Mouse (Mus musculus) granulocyte monocyte progenitor cell, adult 5-6 weeks (primary cell): ENCODE measurements around the gene Pfn1. TPM values are rescaled to one million over a fixed set of nuclear protein-coding genes. Genes with fewer than 3 reads are reported as not detected.

Source experiments
- ATAC-seq: replicated peaks from 2 replicates; pipeline ENCODE4 v1.8.0; 2016; ENCODE audit warnings: mild to moderate bottlenecking, moderate TSS enrichment, inconsistent platforms; ENCODE audit not compliant: poor library complexity, severe bottlenecking
- total RNA-seq, 2 experiments: library from RNA; stranded (forward) in 1 of 2; stranded (reverse) in 1 of 2; fragments of 200-712, 200-1000 nt in 1 of 2; fragments of >200 nt in 1 of 2; fragmentation: Nextera tagmentation in 1 of 2; gene quantifications; 2 replicates each; pipeline ENCODE4 v1.2.3; 2014 to 2017

Pfn1 gene
- total RNA-seq, 2 experiments from 2014 or later: 461 to 1,364 TPM

- ATAC-seq: no peak
Observed at GRCm38 (mm10) chr11:70641241-70641640, 13.2 kb downstream of the Pfn1 start.

DNA sequence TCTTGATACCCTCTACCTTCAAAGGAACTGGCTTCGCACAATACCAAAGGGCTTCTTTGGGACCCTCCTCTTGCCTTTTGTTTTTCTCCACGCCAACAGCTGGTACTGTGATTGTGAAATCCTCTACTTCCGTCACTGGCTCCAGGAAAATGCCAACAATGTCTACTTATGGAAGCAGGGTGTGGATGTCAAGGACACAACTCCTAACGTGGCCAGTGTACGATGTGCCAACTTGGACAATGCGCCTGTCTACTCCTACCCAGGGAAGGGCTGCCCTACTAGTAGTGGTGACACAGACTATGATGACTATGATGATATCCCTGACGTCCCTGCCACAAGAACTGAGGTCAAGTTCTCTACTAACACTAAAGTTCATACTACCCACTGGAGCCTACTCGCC lies 14.5 kb downstream of the Pfn1 start:
- ATAC-seq: no peak; the same call in 1 of the 2 replicates

GRCm38 (mm10) chr11:70638714-70639278 lies 15.6 kb downstream of the Pfn1 start, which contains the start of gene Gp1ba:
Gene Gp1ba (plus strand): TSS chr11:70639122.
- ATAC-seq: peak; percentile 25; the same call in 1 of the 2 replicates

GRCm38 (mm10) chr11:70638293-70638692 lies 16.2 kb downstream of the Pfn1 start:
- ATAC-seq: no peak

DNA sequence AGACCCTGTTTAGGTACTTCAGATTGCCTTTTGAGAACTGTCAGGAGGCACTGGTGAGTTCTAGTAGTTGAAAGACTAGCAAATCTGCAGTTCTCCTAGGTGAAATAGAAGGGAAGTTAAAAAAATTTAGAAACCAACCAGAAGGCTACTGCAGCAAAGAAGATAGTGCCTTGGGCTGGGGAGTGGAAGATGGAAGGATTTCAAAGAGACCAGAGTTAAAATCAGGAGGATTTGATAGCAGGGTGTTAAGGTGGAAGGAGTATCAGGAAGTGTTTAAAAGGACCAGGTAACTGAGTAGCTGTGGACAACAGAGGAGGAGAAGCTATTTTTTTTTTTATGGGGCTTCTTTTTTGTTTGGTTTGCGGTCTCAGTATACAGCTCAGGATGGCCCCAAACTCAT lies 16.7 kb downstream of the Pfn1 start:
- no peak for ATAC-seq

DNA sequence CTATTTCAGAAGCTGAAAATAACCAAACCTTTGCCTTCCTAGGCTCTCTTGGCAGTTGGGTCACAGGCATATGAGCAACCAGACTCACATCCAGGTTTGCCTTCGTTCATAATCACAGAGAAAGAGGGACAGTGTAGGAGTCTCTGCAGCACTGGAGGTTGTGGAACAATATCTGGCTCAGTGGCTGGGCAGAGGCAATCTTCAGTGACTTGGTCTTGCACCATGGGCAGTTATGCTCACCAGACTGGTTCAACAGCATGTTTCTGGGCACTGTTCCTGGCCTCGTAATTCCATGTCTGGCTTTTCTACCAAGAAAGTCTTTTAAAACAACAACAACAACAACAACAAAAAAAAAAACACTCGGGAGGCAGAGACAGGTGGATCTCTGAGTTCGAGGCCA lies 18.8 kb downstream of the Pfn1 start:
- ATAC-seq: no peak

GRCm38 (mm10) chr11:70630129-70630528 lies 24.3 kb downstream of the Pfn1 start:
- 0 out of 2 replicates have a peak, but pooled peaks have one; percentile 12 for ATAC-seq

- 0 out of 2 replicates have a peak, but pooled peaks have one; percentile 25 for ATAC-seq
Observed at GRCm38 (mm10) chr11:70629557-70629956, 24.9 kb downstream of the Pfn1 start.

DNA sequence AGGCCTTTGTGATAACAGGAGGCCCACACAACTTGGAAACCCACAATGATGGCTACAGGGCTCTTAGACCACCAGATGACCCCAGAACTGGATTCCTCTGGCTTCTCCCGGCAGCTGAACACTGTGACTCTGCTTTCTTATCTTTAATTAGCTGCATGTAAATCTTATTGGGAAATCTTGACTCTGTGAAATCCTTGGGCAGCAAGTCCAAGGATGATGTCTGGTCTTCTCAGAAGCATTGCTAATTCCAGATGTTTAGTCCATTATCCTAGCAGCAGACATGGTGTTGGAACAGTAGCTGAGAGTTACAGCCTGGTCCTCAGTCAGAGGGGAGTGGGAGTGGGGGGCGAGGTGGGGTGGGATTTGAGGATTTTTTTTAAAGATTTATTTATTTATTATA lies 26.0 kb downstream of the Pfn1 start:
- ATAC-seq: no peak

DNA sequence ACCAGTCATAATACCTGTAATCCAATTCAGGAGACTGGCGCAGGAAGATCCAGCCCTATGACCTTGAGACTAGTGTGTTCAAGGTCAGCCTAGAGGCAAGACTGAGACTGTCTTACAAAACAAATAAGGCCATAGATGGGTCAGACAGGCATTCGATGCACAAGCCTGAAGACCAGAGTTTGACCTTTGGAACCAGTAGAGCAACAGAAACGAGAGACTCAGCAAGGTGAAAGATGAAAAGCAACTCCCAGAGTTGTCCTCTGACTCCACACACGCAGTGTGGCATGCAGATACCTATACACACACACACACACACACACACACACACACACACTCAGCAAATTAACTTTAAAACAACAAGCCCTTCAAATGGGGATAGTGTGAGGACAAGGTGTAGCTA lies 27.6 kb downstream of the Pfn1 start:
- no peak for ATAC-seq

GRCm38 (mm10) chr11:70625473-70625872 lies 29.0 kb downstream of the Pfn1 start:
- peak; percentile 85 for ATAC-seq

DNA sequence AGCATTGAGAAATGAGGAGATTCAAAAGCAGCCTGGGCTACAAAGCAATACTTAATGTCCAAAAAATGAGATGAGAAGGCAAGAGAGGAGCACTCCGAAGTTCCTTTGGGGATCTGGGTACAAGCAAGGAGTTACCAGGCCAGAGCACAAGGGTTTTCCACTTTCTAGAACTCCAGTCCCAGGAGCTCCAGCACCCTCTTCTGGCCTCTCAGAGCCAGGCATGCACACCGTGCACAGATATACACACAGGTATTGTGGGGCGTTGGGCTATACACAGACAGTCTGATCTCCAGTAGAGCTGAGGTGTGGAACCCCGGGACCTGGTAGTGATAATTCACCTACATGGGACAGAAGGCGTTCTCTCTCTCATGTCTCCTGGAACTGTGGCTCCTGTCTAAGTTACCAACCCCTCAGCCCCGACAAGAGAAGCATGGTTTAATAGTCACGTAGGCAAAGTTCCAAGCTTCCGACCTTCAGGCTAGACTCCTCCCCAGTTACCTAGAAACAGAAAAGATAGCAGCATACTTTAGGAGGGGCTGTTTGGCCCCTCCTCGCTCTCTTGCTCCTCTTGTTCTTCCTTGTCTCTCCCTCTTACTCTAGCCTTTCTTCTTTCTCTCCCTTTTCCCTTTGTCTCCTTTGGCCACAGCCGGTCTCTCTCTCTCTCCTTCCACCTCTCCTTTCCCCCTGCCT lies 31.2 kb downstream of the Pfn1 start:
- no peak for ATAC-seq

DNA sequence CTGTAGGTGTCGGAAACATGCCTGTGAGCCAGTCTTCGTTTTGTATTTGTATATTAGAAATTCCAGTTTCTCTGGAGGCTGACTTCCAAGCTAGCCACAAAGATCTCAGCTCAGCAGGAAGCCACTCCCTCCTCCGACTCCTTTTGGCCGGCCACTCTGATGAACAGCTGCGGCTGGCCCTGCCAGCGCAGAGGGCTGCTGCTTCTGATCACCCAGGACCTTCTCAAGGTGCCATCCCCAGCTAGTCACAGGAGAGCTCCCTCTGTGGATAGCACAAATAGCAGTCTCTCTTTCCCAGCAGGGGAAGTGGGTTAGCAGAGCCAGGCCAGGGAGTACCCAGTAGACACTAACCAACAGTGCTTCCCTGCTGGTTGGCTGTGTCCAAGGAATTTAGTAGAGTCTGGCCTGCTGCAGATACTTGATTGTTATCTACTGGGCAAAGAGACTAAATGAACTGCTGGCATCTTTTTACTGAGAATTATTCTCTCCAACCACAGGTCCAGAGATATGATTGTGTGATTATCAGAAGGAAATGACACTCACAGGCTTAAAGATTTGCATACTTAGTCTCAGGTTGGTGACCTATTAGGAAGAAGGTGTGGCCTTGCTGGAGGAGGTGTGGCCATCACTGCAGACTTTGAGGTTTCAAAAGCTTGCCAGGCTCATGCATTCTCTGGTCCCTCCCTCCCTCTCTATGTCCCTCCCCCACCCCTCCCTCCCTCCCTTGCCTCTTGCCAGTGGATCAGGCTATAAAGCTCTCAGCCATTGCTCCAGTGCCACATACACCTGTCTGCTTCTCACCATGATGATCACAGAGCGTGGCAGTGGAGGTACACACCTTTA lies 32.3 kb downstream of the Pfn1 start:
- ATAC-seq: peak; percentile 45

GRCm38 (mm10) chr11:70619101-70619500 lies 35.3 kb downstream of the Pfn1 start, which contains the start of gene Chrne:
Gene Chrne (minus strand): TSS chr11:70619216.
- no peak for ATAC-seq

DNA sequence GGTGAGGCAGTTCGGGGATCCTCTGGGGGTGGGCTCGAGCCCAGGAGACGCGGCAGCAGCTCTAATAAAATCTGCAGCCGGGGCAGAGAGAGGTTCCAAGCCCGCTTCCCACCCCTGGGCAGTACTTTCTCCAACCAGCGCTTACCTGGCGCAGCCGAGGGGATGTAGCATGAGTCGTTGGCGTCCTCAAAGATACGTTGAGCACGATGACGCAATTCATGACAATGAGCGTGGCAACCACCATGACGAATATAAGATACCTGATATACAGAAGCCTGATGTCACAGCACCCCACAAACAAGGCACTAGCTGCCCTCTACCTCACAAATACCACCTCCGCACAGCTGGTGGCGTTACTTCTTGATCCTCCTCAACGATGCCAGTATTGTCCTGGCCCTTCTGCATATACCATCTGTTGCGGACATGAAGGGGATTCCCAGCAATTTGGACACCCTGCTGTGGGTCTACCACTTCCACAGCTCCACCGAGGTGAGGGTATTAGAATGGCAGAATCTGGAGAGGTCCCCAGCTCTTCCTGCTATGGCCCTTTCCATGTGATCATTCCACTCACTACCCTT lies 38.8 kb downstream of the Pfn1 start, which contains the start of gene 4930544D05Rik:
Gene 4930544D05Rik (plus strand): TSS at position 333 of the 578 bp plus-strand sequence.
- peak; percentile 35 for ATAC-seq

- ATAC-seq: peak; percentile 90
Observed at GRCm38 (mm10) chr11:70615074-70615473, 39.4 kb downstream of the Pfn1 start.

DNA sequence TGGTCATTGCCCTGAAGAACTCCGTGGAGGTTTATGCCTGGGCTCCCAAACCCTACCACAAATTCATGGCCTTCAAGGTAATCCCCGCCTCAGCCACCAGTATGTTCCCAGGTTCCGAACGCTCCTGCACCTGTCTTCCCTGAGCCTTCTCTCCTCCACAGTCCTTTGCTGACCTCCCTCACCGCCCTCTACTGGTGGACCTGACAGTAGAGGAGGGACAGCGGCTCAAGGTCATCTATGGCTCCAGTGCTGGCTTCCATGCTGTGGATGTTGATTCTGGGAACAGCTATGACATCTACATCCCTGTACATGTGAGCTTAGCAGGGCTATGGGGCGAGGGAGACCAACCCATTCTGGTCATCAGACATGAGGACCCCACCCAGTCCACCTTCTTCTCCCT lies 41.9 kb downstream of the Pfn1 start:
- no peak for ATAC-seq

DNA sequence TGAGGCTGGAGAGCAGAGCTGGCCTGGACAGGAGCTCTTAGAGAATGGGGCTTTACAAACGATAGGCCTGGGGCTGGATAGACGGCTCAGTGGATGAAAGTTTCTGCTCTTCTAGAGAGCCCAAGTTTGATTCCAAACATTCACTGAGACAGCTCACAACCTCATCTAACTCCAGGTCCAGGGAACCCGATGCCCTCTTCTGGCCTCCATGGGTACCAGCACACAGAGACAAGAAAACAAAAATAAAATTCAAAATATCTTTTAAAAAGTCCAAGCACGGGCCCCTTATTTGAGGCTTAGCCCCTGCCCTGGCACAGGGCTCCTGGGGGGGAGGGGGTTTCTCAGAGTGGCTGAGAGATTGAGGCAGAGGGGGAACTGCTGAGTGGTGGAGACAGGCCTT lies 43.7 kb downstream of the Pfn1 start:
- ATAC-seq: no peak

GRCm38 (mm10) chr11:70608381-70609066 lies 45.9 kb downstream of the Pfn1 start:
- ATAC-seq: no peak; the same call in 1 of the 2 replicates

GRCm38 (mm10) chr11:70607611-70608010 lies 46.8 kb downstream of the Pfn1 start:
- ATAC-seq: no peak
